Mouse (Mus musculus) left cerebral cortex, postnatal 25 days (tissue): ENCODE data around the gene Tmem178b. TPM values are rescaled to one million over a fixed set of nuclear protein-coding genes. Genes with fewer than 3 reads are reported as not detected.

Experiments
- DNase-seq, 2 experiments: peaks; one replicate each; pipeline ENCODE4 v3.0.0; 2022; ENCODE audit warnings: low spot score in 2 of 2, mixed read lengths in 1 of 2
- intact Hi-C: fragments of 180-260 bp; cut with DNase I; formaldehyde crosslinking; loops from one replicate; pipeline ENCODE4 v1.15.1; 2025
- total RNA-seq, 2 experiments: library from RNA; stranded (reverse); gene quantifications; 2 replicates each; pipeline ENCODE4 v1.2.3; 2021

The Tmem178b gene
- total RNA-seq, 2 experiments from 2014 or later: 278 to 312 TPM

- intact Hi-C loops: loop anchor here (10.0 kb wide), 1 partner anchor 243 kb away; no protein-coding TSS in a partner anchor
- DNase-seq: no peak
Measured at GRCm38 (mm10) chr6:40061327-40062189, 188.5 kb downstream of the Tmem178b start.

- peak; percentile 37 to 41 for DNase-seq
- intact Hi-C loops: loop anchor here (10.0 kb wide), 1 partner anchor 243 kb away; no protein-coding TSS in a partner anchor
Measured at GRCm38 (mm10) chr6:40062190-40062501, 189.1 kb downstream of the Tmem178b start.

GRCm38 (mm10) chr6:40063438-40063837, 190.4 kb downstream of the Tmem178b start:
- DNase-seq: no peak
- intact Hi-C loops: loop anchor here (10.0 kb wide), 1 partner anchor 241 kb away; no protein-coding TSS in a partner anchor

GRCm38 (mm10) chr6:40063899-40064298, 190.8 kb downstream of the Tmem178b start:
- DNase-seq: no peak
- intact Hi-C loops: loop anchor here (10.0 kb wide), 1 partner anchor 241 kb away; no protein-coding TSS in a partner anchor

- no peak for DNase-seq
- intact Hi-C loops: loop anchor here (10.0 kb wide), 1 partner anchor 240 kb away; no protein-coding TSS in a partner anchor
Measured at GRCm38 (mm10) chr6:40064342-40064741, 191.3 kb downstream of the Tmem178b start.

GRCm38 (mm10) chr6:40068467-40068866, 195.4 kb downstream of the Tmem178b start:
- intact Hi-C loops: loop anchor here (10.0 kb wide), 1 partner anchor 236 kb away; no protein-coding TSS in a partner anchor
- no peak for DNase-seq

- intact Hi-C loops: no loop called here
- peak; percentile 34 to 82 for DNase-seq
Measured at GRCm38 (mm10) chr6:40071007-40071406, 197.9 kb downstream of the Tmem178b start.

- DNase-seq: no peak
- intact Hi-C loops: no loop called here
Measured at GRCm38 (mm10) chr6:40076089-40076488, 203.0 kb downstream of the Tmem178b start.

- intact Hi-C loops: no loop called here
- no peak for DNase-seq
Measured at GRCm38 (mm10) chr6:40076670-40077313, 203.7 kb downstream of the Tmem178b start.

- intact Hi-C loops: no loop called here
- no peak for DNase-seq
Measured at GRCm38 (mm10) chr6:40078353-40078752, 205.3 kb downstream of the Tmem178b start.

GRCm38 (mm10) chr6:40083726-40084125, 210.7 kb downstream of the Tmem178b start:
- intact Hi-C loops: no loop called here
- DNase-seq: no peak

- no peak for DNase-seq
- intact Hi-C loops: no loop called here
Measured at GRCm38 (mm10) chr6:40091250-40091651, 218.2 kb downstream of the Tmem178b start.

GRCm38 (mm10) chr6:40098498-40098897, 225.4 kb downstream of the Tmem178b start:
- intact Hi-C loops: no loop called here
- peak in 1 of 2 experiments; percentile 56 for DNase-seq

- intact Hi-C loops: no loop called here
- no peak for DNase-seq
Measured at GRCm38 (mm10) chr6:40101785-40102184, 228.7 kb downstream of the Tmem178b start.

GRCm38 (mm10) chr6:40102863-40103262, 229.8 kb downstream of the Tmem178b start:
- peak in 1 of 2 experiments; percentile 72 for DNase-seq
- intact Hi-C loops: no loop called here

- DNase-seq: no peak
- intact Hi-C loops: loop anchor here (5.0 kb wide), 1 partner anchor 238 kb away; the partner anchor contains the start of gene Tmem178b
Measured at GRCm38 (mm10) chr6:40110029-40110428, 237.0 kb downstream of the Tmem178b start.

GRCm38 (mm10) chr6:40110729-40111128, 237.7 kb downstream of the Tmem178b start:
- intact Hi-C loops: loop anchor here (5.0 kb wide), 1 partner anchor 238 kb away; the partner anchor contains the start of gene Tmem178b
- no peak for DNase-seq

GRCm38 (mm10) chr6:40112488-40112887, 239.4 kb downstream of the Tmem178b start:
- DNase-seq: peak; percentile 49 to 88
- intact Hi-C loops: loop anchor here (5.0 kb wide), 1 partner anchor 240 kb away; the partner anchor contains the start of gene Tmem178b

- intact Hi-C loops: no loop called here
- DNase-seq: no peak
Measured at GRCm38 (mm10) chr6:40116225-40116624, 243.2 kb downstream of the Tmem178b start.

- DNase-seq: no peak
- intact Hi-C loops: no loop called here
Measured at GRCm38 (mm10) chr6:40120176-40120575, 247.1 kb downstream of the Tmem178b start.
